Mouse (Mus musculus): ENCODE measurements around the gene Gata2.

Gata2 gene

GRCm38 (mm10) chr6:88209453-88209852 is 15.8 kb downstream of the Gata2 start:
- DNase-seq = no peak

GRCm38 (mm10) chr6:88210182-88210581 is 16.5 kb downstream of the Gata2 start:
- no peak for DNase-seq

GRCm38 (mm10) chr6:88215797-88216196 is 22.1 kb downstream of the Gata2 start:
- no peak for DNase-seq

GRCm38 (mm10) chr6:88216199-88216598 is 22.5 kb downstream of the Gata2 start:
- DNase-seq = no peak

- no peak for DNase-seq
Observed at GRCm38 (mm10) chr6:88219094-88219493, 25.4 kb downstream of the Gata2 start.

GRCm38 (mm10) chr6:88221968-88222367 is 28.3 kb downstream of the Gata2 start, which contains the start of gene Dnajb8:
Gene Dnajb8 (plus strand): TSS chr6:88222268.
- DNase-seq = no peak

GRCm38 (mm10) chr6:88226570-88226994 is 32.9 kb downstream of the Gata2 start:
- no peak for DNase-seq

GRCm38 (mm10) chr6:88227537-88227936 is 33.8 kb downstream of the Gata2 start:
- DNase-seq = no peak

GRCm38 (mm10) chr6:88229221-88229620 is 35.5 kb downstream of the Gata2 start:
- DNase-seq = no peak

GRCm38 (mm10) chr6:88231821-88232220 is 38.1 kb downstream of the Gata2 start:
- no peak for DNase-seq

- DNase-seq = no peak
Observed at GRCm38 (mm10) chr6:88232221-88232620, 38.5 kb downstream of the Gata2 start.

GRCm38 (mm10) chr6:88233996-88234395 is 40.3 kb downstream of the Gata2 start:
- DNase-seq = no peak

GRCm38 (mm10) chr6:88235461-88235860 is 41.8 kb downstream of the Gata2 start:
- no peak for DNase-seq

- DNase-seq = no peak
Observed at GRCm38 (mm10) chr6:88235983-88236382, 42.3 kb downstream of the Gata2 start.

GRCm38 (mm10) chr6:88236513-88236912 is 42.8 kb downstream of the Gata2 start:
- peak; percentile 31 for DNase-seq

GRCm38 (mm10) chr6:88242604-88243003 is 48.9 kb downstream of the Gata2 start:
- DNase-seq = peak; percentile 65

GRCm38 (mm10) chr6:88249231-88249630 is 55.5 kb downstream of the Gata2 start:
- no peak for DNase-seq

GRCm38 (mm10) chr6:88251396-88251795 is 57.7 kb downstream of the Gata2 start:
- no peak for DNase-seq

GRCm38 (mm10) chr6:88251798-88252478 is 58.2 kb downstream of the Gata2 start:
- no peak for DNase-seq

- DNase-seq = no peak
Observed at GRCm38 (mm10) chr6:88254082-88254481, 60.4 kb downstream of the Gata2 start.

- no peak for DNase-seq
Observed at GRCm38 (mm10) chr6:88255435-88255834, 61.7 kb downstream of the Gata2 start.

Data from lung, postnatal 14 days (tissue).